In the genomic region with DNA sequence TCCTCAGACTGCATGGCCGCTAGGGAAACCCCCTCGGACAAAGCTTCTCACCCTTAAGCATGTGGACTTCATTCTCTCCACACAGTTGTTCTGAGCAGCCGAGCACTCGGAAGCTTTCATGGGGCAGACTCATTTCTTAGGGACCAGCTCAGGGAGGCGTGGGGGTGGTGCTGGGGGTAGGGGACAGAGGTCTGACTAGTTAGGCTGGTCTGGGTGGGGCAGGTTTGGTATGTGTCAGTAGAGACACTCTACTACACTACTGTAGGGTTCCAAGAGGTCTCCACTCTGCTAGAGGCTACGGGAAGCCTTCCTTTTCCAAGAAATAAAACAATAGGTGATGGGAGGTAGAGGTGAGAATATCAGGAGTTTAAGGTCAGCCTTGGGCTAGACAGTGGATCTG, we compare ENCODE assay signal across 22 mouse cellular contexts. TPM values are rescaled to one million over a fixed set of nuclear protein-coding genes. Genes with fewer than 3 reads are reported as not detected.
A peak's percentile ranks its signal among the peaks of the same experiment; 100 is the strongest.
DNase-seq lines count a peak whose midpoint lies in the region; ATAC-seq and TF ChIP-seq lines count a peak whose summit lies in the region.
"Had no signal": no experiment of that assay in that cellular context is flagged by ENCODE, and none has a peak within 500 bp of the region (broad histone marks: within the 10 kb centered on the region; RNA-seq: fewer than 3 reads in every experiment).

No protein-coding gene starts in this region.

- WGBS in kidney, adult 2 months = 70% methylated on average over 6 of the region's 6 CpGs
- WGBS in lung, postnatal 0 days = 59% methylated on average over 6 of the region's 6 CpGs
- 48% methylated on average over 6 of the region's 6 CpGs for WGBS in large intestine, adult 2 months
- WGBS in liver, postnatal 0 days (ENCODE audit: insufficient replicate concordance) = 73% methylated on average over 6 of the region's 6 CpGs

- H3K9me3 ChIP-seq in lung, postnatal 0 days (ENCODE audit: low read length) = no peaks in the 10 kb centered on the region
- H3K9me3 ChIP-seq in liver, postnatal 0 days (ENCODE audit: low read length) = no peaks in the 10 kb centered on the region
- H3K9me3 ChIP-seq: embryonic facial prominence, embryonic 12.5 days; heart, embryonic 15.5 days; megakaryocyte, embryonic 14.5 days; midbrain, embryonic 13.5 days had no signal

- H3K36me3 ChIP-seq in kidney, adult 2 months (ENCODE audit: control insufficient read depth, insufficient read depth, low read length) = no peaks in the 10 kb centered on the region
- H3K36me3 ChIP-seq in lung, postnatal 0 days (ENCODE audit: insufficient read depth, low read length) = peaks cover 8% of the 10 kb centered on the region; the same call in 1 of the 2 replicates
- no peaks in the 10 kb centered on the region; the same call in 1 of the 2 replicates for H3K36me3 ChIP-seq in liver, postnatal 0 days (replicated peaks; ENCODE audit: insufficient read depth, low read length)

- no peak for TF ChIP-seq CTCF in kidney, adult 2 months (conservative IDR thresholded peaks at IDR 0.05; ENCODE audit: insufficient read depth, insufficient read length, low read depth, low read length)
- TF ChIP-seq CTCF in lung, postnatal 0 days (IDR thresholded peaks at IDR 0.05) = no peak
- TF ChIP-seq CTCF in liver, postnatal 0 days (IDR thresholded peaks at IDR 0.05; ENCODE audit: low read depth) = no peak

- ATAC-seq in lung, postnatal 0 days = peak; percentile 47; the same call in 1 of the 2 replicates
- ATAC-seq in liver, postnatal 0 days = no peak
- ATAC-seq: CD4-positive, CD25-positive, alpha-beta regulatory T cell, adult 4 months; forebrain, postnatal 0 days; hindbrain, embryonic 16.5 days; midbrain, embryonic 13.5 days had no signal

- H3K27ac ChIP-seq in kidney, adult 2 months (ENCODE audit: insufficient read depth, low read depth, low read length) = no peak overlapping the region
- no peak overlapping the region for H3K27ac ChIP-seq in lung, postnatal 0 days (ENCODE audit: low read length)
- no peak overlapping the region for H3K27ac ChIP-seq in liver, postnatal 0 days (ENCODE audit: low read depth)
- H3K27ac ChIP-seq: embryonic facial prominence, embryonic 12.5 days; liver, embryonic 14.5 days; midbrain, embryonic 13.5 days had no signal

- no peak overlapping the region for H3K9ac ChIP-seq in lung, postnatal 0 days (replicated peaks; ENCODE audit: low read depth)
- no peak overlapping the region for H3K9ac ChIP-seq in liver, postnatal 0 days (replicated peaks)
- H3K9ac ChIP-seq: embryonic facial prominence, embryonic 12.5 days; forebrain, postnatal 0 days; liver, embryonic 14.5 days; midbrain, embryonic 13.5 days had no signal

- H3K4me1 ChIP-seq in kidney, adult 2 months (ENCODE audit: control insufficient read depth, insufficient read depth, low read length) = no peaks in the 10 kb centered on the region
- H3K4me1 ChIP-seq in lung, postnatal 0 days (ENCODE audit: insufficient read depth, low read depth, low read length) = peaks cover 3% of the 10 kb centered on the region; the same call in 1 of the 2 replicates
- H3K4me1 ChIP-seq in liver, postnatal 0 days (ENCODE audit: insufficient read depth) = peaks cover 5% of the 10 kb centered on the region; the same call in 1 of the 2 replicates
- H3K4me1 ChIP-seq: embryonic facial prominence, embryonic 12.5 days; megakaryocyte, embryonic 14.5 days had no signal

- TF ChIP-seq POLR2A in kidney, adult 2 months (IDR thresholded peaks at IDR 0.05; ENCODE audit: low read depth, low read length) = no peak

- no peak overlapping the region for H3K4me3 ChIP-seq in kidney, adult 2 months (ENCODE audit: insufficient read depth, low read depth, low read length)
- H3K4me3 ChIP-seq in lung, postnatal 0 days (ENCODE audit: low read depth, low read length) = no peak overlapping the region
- no peak overlapping the region for H3K4me3 ChIP-seq in liver, postnatal 0 days (ENCODE audit: low read depth, low read length)
- H3K4me3 ChIP-seq: embryonic facial prominence, embryonic 12.5 days; heart, embryonic 15.5 days; megakaryocyte, embryonic 14.5 days; midbrain, embryonic 13.5 days had no signal

- TF ChIP-seq EP300 in lung, postnatal 0 days (IDR thresholded peaks at IDR 0.05) = no peak
- TF ChIP-seq EP300 in liver, postnatal 0 days (IDR thresholded peaks at IDR 0.05; ENCODE audit: low read depth) = no peak

- DNase-seq in kidney, adult 2 months = peak; percentile 12
- no peak for DNase-seq in kidney, adult 8-10 months
- DNase-seq in lung, postnatal 0 days (ENCODE audit: low spot score) = no peak
- no peak for DNase-seq in lung, adult 18-20 months
- peak; percentile 14 for DNase-seq in large intestine, adult 2 months (ENCODE audit: low read depth, low spot score)
- DNase-seq in yolk sac, embryonic 10.5 days (ENCODE audit: low spot score) = peak; percentile 48
- no peak for DNase-seq in liver, postnatal 0 days
- no peak for DNase-seq in thymus, adult 18-20 months
- DNase-seq: cerebellum, adult 11 months; cerebellum, postnatal 14 days; forebrain, postnatal 0 days; kidney, adult 18-20 months; kidney, postnatal 4 days; layer of hippocampus, adult 9-11 months; thymus, adult 2 months had no signal

- H3K27me3 ChIP-seq in kidney, adult 2 months (replicated peaks; ENCODE audit: control insufficient read depth, insufficient read depth, low read length) = no peaks in the 10 kb centered on the region
- no peaks in the 10 kb centered on the region for H3K27me3 ChIP-seq in lung, postnatal 0 days (replicated peaks; ENCODE audit: insufficient read depth, low read length)
- H3K27me3 ChIP-seq in liver, postnatal 0 days (ENCODE audit: insufficient read depth, low read length) = no peaks in the 10 kb centered on the region
- H3K27me3 ChIP-seq: embryonic facial prominence, embryonic 12.5 days; heart, embryonic 15.5 days; midbrain, embryonic 13.5 days had no signal

- H3K4me2 ChIP-seq in lung, postnatal 0 days (replicated peaks; ENCODE audit: low read depth, low read length) = no peak overlapping the region
- no peak overlapping the region for H3K4me2 ChIP-seq in liver, postnatal 0 days (ENCODE audit: low read depth, low read length)
- H3K4me2 ChIP-seq: embryonic facial prominence, embryonic 12.5 days; heart, embryonic 15.5 days; midbrain, embryonic 13.5 days had no signal

RNA-seq across cellular contexts. Expression of a gene that starts 15.3 kb away (rescaled TPM):
- 0.03 and 0.16 TPM in 2 replicates for polyA plus RNA-seq in kidney, adult 2 months (2012; rRNA removed)
- 0.90 and 0.92 TPM in 2 replicates for polyA plus RNA-seq in lung, postnatal 0 days (2015; fragmentation: Nextera tagmentation; extraction: Ambion mirVana)
- 0.77 and 1.5 TPM in 2 replicates for polyA plus RNA-seq in large intestine, adult 2 months (2012; rRNA removed)
- polyA plus RNA-seq in liver, postnatal 0 days (2015; fragmentation: Nextera tagmentation; extraction: Ambion mirVana) = 0.09 and 0.12 TPM in 2 replicates
- polyA plus RNA-seq: midbrain, embryonic 13.5 days had no signal

Comparison
In these comparisons a context has a peak if more than half of its experiments do, and no peak if none do; other contexts are left out.
1. DNase-seq: peak in kidney, adult 2 months (single experiment), large intestine, adult 2 months (single experiment) and yolk sac, embryonic 10.5 days (single experiment); none in kidney, adult 8-10 months (0 of 2), lung, postnatal 0 days (single experiment), lung, adult 18-20 months (0 of 2), liver, postnatal 0 days (single experiment) and thymus, adult 18-20 months (0 of 2).